Mouse (Mus musculus) activated CD4-positive, CD25-positive, alpha-beta regulatory T cell, adult 4 months (primary cell): ENCODE data around the gene Col18a1. TPM values are rescaled to one million over a fixed set of nuclear protein-coding genes. Genes with fewer than 3 reads are reported as not detected.

ENCODE experiments used
- ATAC-seq: one replicate; pipeline ENCODE4 v1.8.0; 2017
- polyA plus RNA-seq, 2 experiments: library from polyadenylated mRNA; unstranded; fragments of 100-300 nt; shearing (Covaris generic); gene quantifications; one replicate each; pipeline ENCODE4 v1.2.1; 2017

Gene Col18a1
- polyA plus RNA-seq, 2 experiments from 2014 or later, result 0.09 to 0.17 TPM

- no peak for ATAC-seq
Observed at GRCm38 (mm10) chr10:77180110-77180509, 13.8 kb upstream of the Col18a1 start.

GRCm38 (mm10) chr10:77178691-77179090 is 12.3 kb upstream of the Col18a1 start:
- no peak for ATAC-seq

GRCm38 (mm10) chr10:77170400-77170799 is 4.1 kb upstream of the Col18a1 start:
- ATAC-seq, result no peak

- ATAC-seq, result no peak
Observed at GRCm38 (mm10) chr10:77165318-77165945, 916 bp downstream of the Col18a1 start.

- no peak for ATAC-seq
Observed at GRCm38 (mm10) chr10:77164437-77165052, 1.8 kb downstream of the Col18a1 start.

- no peak for ATAC-seq
Observed at GRCm38 (mm10) chr10:77164041-77164436, 2.3 kb downstream of the Col18a1 start.

- ATAC-seq, result no peak
Observed at GRCm38 (mm10) chr10:77163392-77163977, 2.9 kb downstream of the Col18a1 start.

- ATAC-seq, result no peak
Observed at GRCm38 (mm10) chr10:77159573-77159972, 6.8 kb downstream of the Col18a1 start.

- ATAC-seq, result no peak
Observed at GRCm38 (mm10) chr10:77158948-77159347, 7.4 kb downstream of the Col18a1 start.

- ATAC-seq, result no peak
Observed at GRCm38 (mm10) chr10:77157245-77158019, 8.9 kb downstream of the Col18a1 start.

- ATAC-seq, result no peak
Observed at GRCm38 (mm10) chr10:77152178-77152621, 14.1 kb downstream of the Col18a1 start.

GRCm38 (mm10) chr10:77151551-77152002 is 14.8 kb downstream of the Col18a1 start:
- no peak for ATAC-seq

GRCm38 (mm10) chr10:77150947-77151521 is 15.3 kb downstream of the Col18a1 start:
- no peak for ATAC-seq

- no peak for ATAC-seq
Observed at GRCm38 (mm10) chr10:77150016-77150415, 16.3 kb downstream of the Col18a1 start.

- ATAC-seq, result no peak
Observed at GRCm38 (mm10) chr10:77147545-77147944, 18.8 kb downstream of the Col18a1 start.

GRCm38 (mm10) chr10:77146901-77147463 is 19.4 kb downstream of the Col18a1 start:
- no peak for ATAC-seq

GRCm38 (mm10) chr10:77145946-77146345 is 20.4 kb downstream of the Col18a1 start:
- ATAC-seq, result no peak

GRCm38 (mm10) chr10:77144372-77144771 is 22.0 kb downstream of the Col18a1 start:
- ATAC-seq, result no peak

GRCm38 (mm10) chr10:77142328-77142727 is 24.0 kb downstream of the Col18a1 start:
- no peak for ATAC-seq

GRCm38 (mm10) chr10:77138304-77138703 is 28.0 kb downstream of the Col18a1 start:
- no peak for ATAC-seq

- no peak for ATAC-seq
Observed at GRCm38 (mm10) chr10:77136205-77136604, 30.1 kb downstream of the Col18a1 start.

GRCm38 (mm10) chr10:77135274-77135829 is 31.0 kb downstream of the Col18a1 start:
- no peak for ATAC-seq
